Mouse (Mus musculus) neural tube, embryonic 14.5 days (tissue): Measurements from ENCODE around the gene Ankrd12. TPM values are rescaled to one million over a fixed set of nuclear protein-coding genes. Genes with fewer than 3 reads are reported as not detected.
"Not testable (repeated sequence)": the region's sequence is repeated elsewhere in the genome, so short reads cannot be mapped to it uniquely, and the experiment has no call there.

Experiments used
- ATAC-seq: fragments of 200-750 bp; cut with Nextera tagmentation; 2 replicates; pipeline ENCODE4 v1.8.0; 2017; ENCODE audit warnings: low read depth, mild to moderate bottlenecking, moderate TSS enrichment, moderate library complexity
- H3K27ac ChIP-seq: fragments of 300-500 bp; sonication (generic); 2 replicates; pipeline ENCODE4 v1.5.1; 2014; ENCODE audit warnings: low read depth, mild to moderate bottlenecking, control low read depth, low read length, moderate library complexity, mixed read lengths
- H3K27me3 ChIP-seq: fragments of 300-500 bp; sonication (generic); 2 replicates; pipeline ENCODE4 v1.6.1; 2014; ENCODE audit warnings: low read length; ENCODE audit not compliant: control insufficient read depth, insufficient read depth
- H3K36me3 ChIP-seq: fragments of 300-500 bp; sonication (generic); 2 replicates; pipeline ENCODE4 v1.6.1; 2014; ENCODE audit warnings: low read length, mixed read lengths; ENCODE audit not compliant: control insufficient read depth, insufficient read depth
- H3K4me1 ChIP-seq: fragments of 300-500 bp; sonication (generic); 2 replicates; pipeline ENCODE4 v1.6.1; 2014; ENCODE audit warnings: low read length; ENCODE audit not compliant: control insufficient read depth, insufficient read depth
- H3K4me2 ChIP-seq: fragments of 300-500 bp; sonication (generic); 2 replicates; pipeline ENCODE4 v1.6.1; 2014; ENCODE audit warnings: mild to moderate bottlenecking, low read depth, low read length, control low read depth
- H3K4me3 ChIP-seq: fragments of 300-500 bp; sonication (generic); 2 replicates; pipeline ENCODE4 v1.5.1; 2014; ENCODE audit warnings: low read depth, low read length, control low read depth, mixed read lengths
- H3K9ac ChIP-seq: fragments of 300-500 bp; sonication (generic); replicated peaks from 2 replicates; pipeline ENCODE4 v1.6.1; 2014; ENCODE audit warnings: low read depth, mild to moderate bottlenecking, control low read depth, low read length, mixed read lengths
- H3K9me3 ChIP-seq: fragments of 300-500 bp; sonication (generic); 2 replicates; pipeline ENCODE4 v1.6.1; 2016; ENCODE audit warnings: low read length; ENCODE audit not compliant: control insufficient read depth
- WGBS: fragments of 180-500 bp; shearing (Covaris S2); extraction: QIAGEN DNeasy Blood & Tissue Kit; methylation state at CpG from one replicate; pipeline ENCODE4 v1.1.7; 2014; 5-methylcytosine and 5-hydroxymethylcytosine counted together
- polyA plus RNA-seq: library from polyadenylated mRNA; unstranded; fragments of >200 nt; fragmentation: Nextera tagmentation; extraction: Ambion mirVana; gene quantifications from 2 replicates; pipeline ENCODE4 v1.2.1, GENCODE M21; 2014

Ankrd12 gene
- polyA plus RNA-seq, 1 experiment from 2014 or later: 193 TPM

DNA sequence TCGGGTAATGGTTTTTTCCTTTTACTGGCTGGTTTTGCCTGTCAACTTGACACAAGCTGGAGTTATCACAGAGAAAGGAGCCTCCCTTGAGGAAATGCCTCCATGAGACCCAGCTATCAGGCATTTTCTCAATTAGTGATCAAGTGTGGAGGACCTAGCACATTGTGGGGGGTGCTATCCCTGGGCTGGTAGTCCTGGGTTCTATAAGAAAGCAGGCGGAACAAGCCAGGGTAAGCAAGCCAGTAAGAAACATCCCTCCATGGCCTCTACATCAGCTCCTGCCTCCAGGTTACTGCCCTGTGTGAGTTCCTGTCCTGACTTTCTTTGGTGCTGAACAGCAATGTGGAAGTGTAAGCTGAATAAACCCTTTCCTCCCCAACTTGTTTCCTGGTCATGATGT is 7.9 kb downstream of the Ankrd12 start:
- ATAC-seq, H3K4me3 ChIP-seq, H3K9me3 ChIP-seq, H3K27ac ChIP-seq, H3K27me3 ChIP-seq, H3K9ac ChIP-seq, H3K36me3 ChIP-seq, H3K4me2 ChIP-seq, H3K4me1 ChIP-seq: not testable (repeated sequence)
- 94% methylated on average over 2 of the region's 2 CpGs for WGBS

DNA sequence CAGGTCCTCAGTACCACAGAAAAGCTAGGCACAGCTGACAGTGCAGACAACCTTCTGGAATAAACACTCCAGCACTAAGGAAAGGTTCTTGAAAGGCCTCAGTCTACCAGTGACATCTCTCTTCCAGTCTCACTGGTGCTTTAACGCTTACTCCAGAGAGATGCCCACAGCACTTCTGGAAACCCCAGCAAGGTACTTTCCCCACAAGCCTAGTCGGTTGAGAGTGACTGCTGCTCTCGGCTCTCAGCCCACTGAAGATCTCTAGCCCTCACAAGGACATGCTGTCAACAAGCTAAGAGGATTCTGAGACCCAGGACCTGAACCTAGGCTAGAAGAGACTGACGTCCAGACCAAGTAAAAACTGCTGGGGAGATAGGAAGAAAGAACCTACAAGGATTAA is 11.8 kb downstream of the Ankrd12 start:
- ATAC-seq: no peak
- no peak overlapping the region for H3K4me2 ChIP-seq
- H3K4me3 ChIP-seq: no peak overlapping the region
- H3K9me3 ChIP-seq: no peaks in the 10 kb centered on the region
- no peak overlapping the region for H3K27ac ChIP-seq
- no peak overlapping the region for H3K9ac ChIP-seq
- no peaks in the 10 kb centered on the region for H3K4me1 ChIP-seq
- no peaks in the 10 kb centered on the region for H3K36me3 ChIP-seq
- no peaks in the 10 kb centered on the region for H3K27me3 ChIP-seq
- 93% methylated on average over 4 of the region's 4 CpGs for WGBS

DNA sequence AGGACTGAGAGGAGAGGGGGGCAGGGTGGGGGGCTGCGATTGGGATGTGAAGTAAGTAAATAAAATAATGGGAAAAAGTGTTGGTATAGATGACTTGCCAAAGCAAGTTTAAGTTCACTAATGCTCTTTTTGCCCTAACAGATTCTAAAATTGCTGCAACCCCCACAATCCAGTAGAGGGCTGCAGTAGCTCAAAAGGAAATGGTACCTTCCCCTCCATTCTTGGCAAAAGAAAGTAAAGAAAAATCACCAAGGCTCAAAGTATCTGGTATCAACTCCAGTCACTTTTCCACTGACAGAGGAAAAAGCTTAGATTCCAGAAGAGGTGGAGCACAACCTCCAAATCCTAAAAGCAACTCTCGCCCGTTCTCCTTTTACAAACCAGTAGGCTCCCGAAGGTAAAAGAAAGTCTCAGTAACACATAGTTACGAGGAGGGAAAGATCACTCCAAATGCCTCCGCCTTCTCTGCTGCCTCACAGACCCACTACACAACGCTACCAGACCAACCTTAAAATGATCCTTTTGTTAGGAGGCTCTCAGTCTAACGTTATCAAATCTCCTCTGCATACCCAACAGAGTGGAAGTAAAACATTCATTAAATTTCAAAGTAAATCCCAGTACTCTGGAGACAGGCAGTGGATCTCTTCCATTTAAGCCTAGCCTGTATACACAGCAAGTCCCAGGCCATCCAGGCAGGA is 15.5 kb downstream of the Ankrd12 start:
- Histone ChIP-seq H3K4me1 (no peaks in the 10 kb centered on the region), H3K4me3 (no peak overlapping the region), H3K9ac (no peak overlapping the region), H3K36me3 (no peaks in the 10 kb centered on the region), H3K27ac (no peak overlapping the region), H3K9me3 (no peaks in the 10 kb centered on the region), H3K27me3 (no peaks in the 10 kb centered on the region), H3K4me2 (no peak overlapping the region)
- no peak for ATAC-seq
- 67% methylated on average over 8 of the region's 8 CpGs for whole genome bisulfite sequencing

DNA sequence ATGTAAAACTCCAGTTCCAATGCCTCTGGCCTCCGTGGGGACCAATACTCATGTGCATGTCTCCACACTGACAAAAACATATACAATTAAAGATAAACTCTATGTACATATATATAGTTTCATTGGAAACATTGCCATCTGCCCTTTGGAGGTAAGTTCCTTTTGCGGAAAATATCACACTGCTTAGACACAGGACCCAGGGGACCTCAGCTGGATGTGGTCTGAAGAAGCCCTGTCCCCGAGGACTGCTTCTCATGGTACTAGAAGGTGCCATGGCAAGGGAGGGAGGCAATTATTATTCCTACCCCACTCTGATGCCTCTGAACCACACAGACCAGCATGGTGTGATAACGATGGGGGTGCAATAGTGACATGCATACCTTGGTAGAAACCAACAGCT is 18.7 kb downstream of the Ankrd12 start:
- no peaks in the 10 kb centered on the region for H3K36me3 ChIP-seq
- no peaks in the 10 kb centered on the region for H3K27me3 ChIP-seq
- H3K9ac ChIP-seq: no peak overlapping the region
- no peak overlapping the region for H3K4me2 ChIP-seq
- 94% methylated on average over 4 of the region's 4 CpGs for WGBS
- H3K9me3 ChIP-seq: no peaks in the 10 kb centered on the region
- no peak overlapping the region for H3K4me3 ChIP-seq
- no peaks in the 10 kb centered on the region for H3K4me1 ChIP-seq
- no peak for ATAC-seq
- no peak overlapping the region for H3K27ac ChIP-seq

DNA sequence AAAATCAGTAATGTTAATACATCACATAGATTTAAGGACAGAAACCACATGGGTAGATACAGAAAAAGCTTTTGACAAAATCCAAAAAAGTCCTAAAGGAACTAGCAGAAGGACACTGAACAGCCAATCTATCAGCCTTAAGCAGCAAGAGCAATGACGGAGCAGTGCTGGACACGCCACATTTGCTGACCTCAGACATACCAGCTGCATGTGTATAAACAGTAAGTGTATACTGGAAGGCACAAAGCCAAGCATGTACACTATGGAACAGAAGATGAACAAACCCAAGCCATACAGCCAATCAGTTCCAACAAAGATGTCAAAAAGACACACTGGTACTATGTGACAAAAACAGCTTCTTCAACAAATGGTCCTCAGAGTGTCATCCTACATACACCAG is 19.7 kb downstream of the Ankrd12 start:
- Histone ChIP-seq H3K4me1 (no peaks in the 10 kb centered on the region), H3K9ac (no peak overlapping the region), H3K4me2 (no peak overlapping the region), H3K9me3 (no peaks in the 10 kb centered on the region), H3K27ac (no peak overlapping the region), H3K4me3 (no peak overlapping the region), H3K27me3 (no peaks in the 10 kb centered on the region), H3K36me3 (no peaks in the 10 kb centered on the region)
- no peak for ATAC-seq
- WGBS: 81% methylated on average over 2 of the region's 2 CpGs

DNA sequence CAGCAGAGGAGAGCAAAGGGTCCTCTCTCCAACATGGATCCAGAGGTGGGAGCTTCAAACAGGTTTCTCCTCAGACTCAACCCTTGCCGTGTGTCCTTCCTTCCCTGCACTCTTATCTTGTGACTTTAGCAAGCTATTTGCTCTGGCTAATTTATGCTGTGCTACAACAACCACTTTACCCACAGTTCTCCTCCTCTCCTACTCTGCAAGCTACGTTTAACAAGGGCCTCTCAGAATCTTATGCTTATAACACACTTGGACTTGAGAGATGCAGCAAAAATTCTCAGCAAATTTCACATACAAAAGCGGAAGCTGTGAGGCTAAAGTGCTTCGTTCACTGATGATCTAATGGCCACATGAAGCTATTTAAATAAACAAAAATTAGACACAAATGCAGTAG is 23.5 kb downstream of the Ankrd12 start:
- no peak overlapping the region for H3K4me3 ChIP-seq
- 79% methylated on average over 4 of the region's 4 CpGs for WGBS
- no peak overlapping the region for H3K4me2 ChIP-seq
- no peaks in the 10 kb centered on the region for H3K9me3 ChIP-seq
- no peak for ATAC-seq
- no peaks in the 10 kb centered on the region for H3K36me3 ChIP-seq
- no peak overlapping the region for H3K9ac ChIP-seq
- no peaks in the 10 kb centered on the region for H3K4me1 ChIP-seq
- no peak overlapping the region for H3K27ac ChIP-seq
- H3K27me3 ChIP-seq: no peaks in the 10 kb centered on the region

DNA sequence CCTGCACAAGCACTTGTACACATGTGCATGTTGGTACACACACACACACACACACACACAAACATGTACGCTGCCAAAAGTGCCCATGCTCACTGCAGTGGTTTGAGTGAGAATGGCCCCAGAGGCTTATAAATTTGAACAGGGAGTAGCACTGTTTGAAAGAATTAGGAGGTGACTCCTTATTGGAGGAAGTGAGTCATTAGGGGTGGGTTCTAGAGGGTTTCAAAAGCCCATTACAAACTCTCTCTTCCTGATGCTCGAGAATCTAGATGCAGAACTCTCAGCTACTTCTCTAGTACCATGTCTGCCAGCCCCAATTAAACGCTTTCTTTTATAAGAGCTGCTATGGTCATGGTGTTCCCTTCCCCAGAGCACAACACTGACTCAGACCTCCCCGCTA is 28.1 kb downstream of the Ankrd12 start:
- Histone ChIP-seq H3K9me3 (no peaks in the 10 kb centered on the region), H3K36me3 (no peaks in the 10 kb centered on the region), H3K4me2 (no peak overlapping the region), H3K27me3 (no peaks in the 10 kb centered on the region), H3K9ac (no peak overlapping the region), H3K27ac (no peak overlapping the region), H3K4me1 (no peaks in the 10 kb centered on the region), H3K4me3 (no peak overlapping the region)
- no peak for ATAC-seq
- 84% methylated on average over 4 of the region's 4 CpGs for WGBS

DNA sequence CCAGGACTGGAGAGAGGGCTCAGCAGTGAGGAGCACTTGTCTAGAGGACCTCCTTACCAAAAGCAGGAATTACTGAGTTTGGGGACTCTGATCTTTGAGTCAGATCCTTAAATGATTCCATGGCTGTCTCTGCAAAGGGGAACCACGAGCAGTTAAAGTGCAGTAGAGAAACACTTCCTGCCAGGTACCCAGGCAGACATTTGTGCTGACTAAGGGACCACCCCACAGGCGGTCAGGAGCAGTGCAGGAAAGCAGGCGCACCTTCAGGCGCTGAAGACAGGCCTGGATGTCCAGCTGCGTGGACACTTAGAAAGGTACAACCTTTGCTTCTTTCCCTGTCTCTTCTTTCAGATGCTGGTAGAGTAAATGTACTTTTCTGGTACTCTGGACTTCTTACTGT is 28.7 kb downstream of the Ankrd12 start:
- H3K27ac ChIP-seq: no peak overlapping the region
- no peak overlapping the region for H3K4me3 ChIP-seq
- 83% methylated on average over 5 of the region's 5 CpGs for WGBS
- H3K9me3 ChIP-seq: no peaks in the 10 kb centered on the region
- no peaks in the 10 kb centered on the region for H3K4me1 ChIP-seq
- no peaks in the 10 kb centered on the region for H3K27me3 ChIP-seq
- ATAC-seq: no peak
- H3K36me3 ChIP-seq: no peaks in the 10 kb centered on the region
- H3K9ac ChIP-seq: no peak overlapping the region
- H3K4me2 ChIP-seq: no peak overlapping the region

DNA sequence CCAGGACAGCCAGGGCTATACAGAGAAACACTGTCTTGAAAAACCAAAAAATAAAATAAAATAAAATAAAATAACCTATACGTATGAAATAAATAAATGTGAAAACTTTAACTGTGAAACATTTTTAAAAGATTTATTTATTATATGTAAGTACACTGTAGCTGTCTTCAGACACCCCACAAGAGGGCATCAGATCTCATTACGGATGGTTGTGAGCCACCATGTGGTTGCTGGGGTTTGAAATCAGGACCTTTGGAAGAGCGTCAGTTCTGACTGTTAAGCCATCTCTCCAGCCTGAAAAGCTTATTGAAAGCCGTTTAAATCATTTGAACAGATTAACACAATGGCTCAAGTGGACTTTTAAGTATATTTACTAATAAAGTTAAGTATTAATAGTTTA is 33.2 kb downstream of the Ankrd12 start:
- H3K27ac ChIP-seq, H3K9me3 ChIP-seq, H3K4me2 ChIP-seq, ATAC-seq, H3K4me1 ChIP-seq, H3K27me3 ChIP-seq, H3K36me3 ChIP-seq, H3K4me3 ChIP-seq, H3K9ac ChIP-seq: not testable (repeated sequence)
- WGBS: 90% methylated on average over 4 of the region's 4 CpGs
